Mouse (Mus musculus) hindbrain, embryonic 14.5 days (tissue): ENCODE measurements around the gene Abl2. TPM values are rescaled to one million over a fixed set of nuclear protein-coding genes. Genes with fewer than 3 reads are reported as not detected.

Experiments
- ATAC-seq: fragments of 200-750 bp; cut with Nextera tagmentation; 2 replicates; pipeline ENCODE4 v1.8.0; 2017; ENCODE audit warnings: moderate number of reproducible peaks, mild to moderate bottlenecking, moderate TSS enrichment, moderate library complexity; ENCODE audit not compliant: low FRiP score
- DNase-seq: peaks from one replicate; pipeline ENCODE4 v3.0.0-alpha.2; 2015; ENCODE audit warnings: low spot score
- H3K27ac ChIP-seq: fragments of 300-500 bp; sonication (generic); 2 replicates; pipeline ENCODE4 v1.5.1; 2014; ENCODE audit warnings: mild to moderate bottlenecking, moderate library complexity
- H3K27me3 ChIP-seq: fragments of 300-500 bp; sonication (generic); 2 replicates; pipeline ENCODE4 v1.6.1; 2014; ENCODE audit warnings: mild to moderate bottlenecking, low read length, mixed read lengths; ENCODE audit not compliant: control insufficient read depth, insufficient read depth
- H3K36me3 ChIP-seq: fragments of 300-500 bp; sonication (generic); replicated peaks from 2 replicates; pipeline ENCODE4 v1.6.1; 2014; ENCODE audit not compliant: control insufficient read depth, insufficient read depth
- H3K4me1 ChIP-seq: fragments of 300-500 bp; sonication (generic); replicated peaks from 2 replicates; pipeline ENCODE4 v1.6.1; 2014; ENCODE audit warnings: antibody characterized with exemption, low read length, mixed read lengths; ENCODE audit not compliant: control insufficient read depth, insufficient read depth
- H3K4me2 ChIP-seq: fragments of 300-500 bp; sonication (generic); replicated peaks from 2 replicates; pipeline ENCODE4 v1.6.1; 2014; ENCODE audit warnings: mild to moderate bottlenecking, moderate library complexity
- H3K4me3 ChIP-seq: fragments of 300-500 bp; sonication (generic); replicated peaks from 2 replicates; pipeline ENCODE4 v1.5.1; 2014; ENCODE audit warnings: mild to moderate bottlenecking, low read length
- H3K9ac ChIP-seq: fragments of 300-500 bp; sonication (generic); 2 replicates; pipeline ENCODE4 v1.6.1; 2014
- H3K9me3 ChIP-seq: fragments of 300-500 bp; sonication (generic); 2 replicates; pipeline ENCODE4 v1.6.1; 2016; ENCODE audit warnings: low read length; ENCODE audit not compliant: control insufficient read depth
- WGBS: fragments of 180-500 bp; shearing (Covaris S2); extraction: QIAGEN DNeasy Blood & Tissue Kit; methylation state at CpG from one replicate; pipeline ENCODE4 v1.1.7; 2014; 5-methylcytosine and 5-hydroxymethylcytosine counted together
- polyA plus RNA-seq: library from polyadenylated mRNA; unstranded; fragments of >200 nt; fragmentation: Nextera tagmentation; extraction: Ambion mirVana; gene quantifications from 2 replicates; pipeline ENCODE4 v1.2.1, GENCODE M21; 2014

Abl2 gene
- polyA plus RNA-seq, 1 experiment from 2014 or later, result 8.1 TPM

DNA sequence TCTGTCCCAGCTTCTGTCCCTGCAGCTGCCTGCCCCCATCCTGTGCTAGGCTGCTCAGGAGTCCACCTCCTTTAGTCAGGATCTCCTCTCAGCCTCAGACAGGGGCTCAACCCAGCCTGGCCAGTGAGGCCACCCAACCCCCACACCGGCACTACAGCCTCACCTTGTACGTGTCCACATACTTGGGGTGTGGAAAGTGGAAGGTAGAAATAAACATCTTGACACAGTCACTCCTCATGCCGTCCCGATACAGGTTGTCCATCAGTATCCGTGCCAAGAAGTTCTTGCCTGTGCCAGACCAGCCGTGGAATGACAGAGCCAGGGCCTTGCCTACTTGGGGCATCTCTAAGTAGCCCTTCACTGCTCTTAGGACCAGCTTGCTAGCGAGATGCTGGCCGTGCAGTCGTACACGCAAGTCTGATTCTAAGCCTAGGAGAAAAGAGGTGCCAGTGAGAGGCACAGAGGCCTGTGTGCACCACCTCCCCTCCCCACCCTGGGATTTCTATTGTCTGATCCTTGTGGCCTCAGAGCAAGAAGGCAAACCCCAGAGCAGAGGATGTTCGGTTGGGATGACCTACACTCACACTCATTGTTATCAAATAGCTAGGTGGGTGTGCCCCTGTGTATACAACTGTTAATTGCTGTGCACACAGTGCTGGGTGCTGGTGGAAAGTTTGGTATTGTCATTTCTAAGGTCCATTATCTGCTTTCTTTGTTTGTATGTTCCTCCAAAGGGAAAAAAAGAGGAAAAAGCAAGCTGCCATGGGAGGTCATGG, 110.8 kb downstream of the Abl2 start:
- H3K27me3 ChIP-seq, result peaks cover 4% of the 10 kb centered on the region; the same call in 1 of the 2 replicates
- H3K4me1 ChIP-seq, result peaks cover 11% of the 10 kb centered on the region; the same call in 1 of the 2 replicates
- H3K36me3 ChIP-seq, result no peaks in the 10 kb centered on the region
- H3K9ac ChIP-seq, result no peak overlapping the region
- 42% methylated on average over 11 of the region's 11 CpGs for WGBS
- H3K9me3 ChIP-seq, result no peaks in the 10 kb centered on the region
- ATAC-seq, result no peak
- DNase-seq, result no peak
- no peak overlapping the region for H3K27ac ChIP-seq
- no peak overlapping the region for H3K4me3 ChIP-seq
- H3K4me2 ChIP-seq, result no peak overlapping the region

DNA sequence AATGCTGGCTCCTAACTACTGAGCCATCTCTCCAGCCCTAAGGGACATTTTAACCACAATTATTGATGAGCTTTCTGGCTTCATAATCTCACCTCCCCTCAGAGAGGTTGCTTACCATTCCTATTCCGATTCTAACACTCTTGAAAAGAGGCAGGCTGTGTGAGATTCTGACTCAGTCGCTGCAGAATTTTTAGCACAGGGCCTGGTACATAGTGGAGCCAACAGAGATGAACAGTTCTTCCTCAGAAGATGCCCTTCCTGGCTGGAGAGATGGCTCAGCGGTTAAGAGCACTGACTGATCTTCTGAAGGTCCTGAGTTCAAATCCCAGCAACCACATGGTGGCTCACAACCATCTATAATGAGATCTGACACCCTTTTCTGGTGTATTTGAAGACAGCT, 113.3 kb downstream of the Abl2 start:
- DNase-seq (no peak), ATAC-seq (no peak)
- no peaks in the 10 kb centered on the region for H3K9me3 ChIP-seq
- H3K36me3 ChIP-seq, result no peaks in the 10 kb centered on the region
- no peak overlapping the region for H3K27ac ChIP-seq
- H3K4me2 ChIP-seq, result no peak overlapping the region
- H3K4me3 ChIP-seq, result no peak overlapping the region
- H3K4me1 ChIP-seq, result peaks cover 11% of the 10 kb centered on the region; the same call in 1 of the 2 replicates
- H3K27me3 ChIP-seq, result peaks cover 11% of the 10 kb centered on the region; the same call in 1 of the 2 replicates
- 93% methylated on average over 3 of the region's 3 CpGs for WGBS
- no peak overlapping the region for H3K9ac ChIP-seq

DNA sequence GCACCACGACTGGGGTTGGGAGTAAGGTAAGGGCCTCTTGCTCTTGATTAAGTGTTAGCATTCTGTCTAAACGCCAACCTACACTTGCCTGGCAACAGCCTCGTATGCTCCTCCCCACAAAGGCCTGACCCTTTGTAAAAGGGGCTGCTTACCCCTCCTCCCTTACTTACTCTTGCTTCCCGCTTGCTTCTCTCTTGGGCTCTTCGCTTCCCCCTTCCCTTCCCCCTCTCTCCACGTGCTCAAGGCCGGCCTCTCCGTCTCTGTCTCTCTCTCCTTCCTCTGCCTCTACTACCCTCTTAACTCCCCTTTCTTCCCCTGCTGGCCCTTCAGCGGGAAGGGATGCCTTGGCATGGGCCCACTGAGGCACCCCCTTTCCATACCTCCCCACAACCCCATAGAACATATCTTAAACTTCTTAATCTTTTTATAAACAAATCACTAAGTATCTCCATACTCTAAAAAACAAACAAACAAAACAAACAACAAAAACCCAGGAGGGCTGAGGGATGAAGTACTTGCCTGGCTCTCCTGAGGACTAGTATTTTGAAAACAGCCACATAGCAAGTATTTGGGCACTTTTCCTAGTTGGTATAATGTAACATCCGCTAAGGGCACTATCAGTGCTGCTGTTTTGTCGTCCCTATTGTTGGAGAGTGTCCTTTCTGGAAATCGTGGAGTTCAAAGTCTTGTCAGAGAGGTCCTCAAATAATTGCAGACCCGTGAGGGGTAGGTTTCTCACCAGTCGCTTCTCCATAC, 114.3 kb downstream of the Abl2 start:
- Histone ChIP-seq H3K4me3 (peak overlapping the region; percentile 38), H3K9ac (no peak overlapping the region), H3K27me3 (peaks cover 11% of the 10 kb centered on the region; the same call in 1 of the 2 replicates), H3K36me3 (no peaks in the 10 kb centered on the region), H3K27ac (no peak overlapping the region), H3K4me2 (peak overlapping the region; percentile 82), H3K4me1 (peaks cover 11% of the 10 kb centered on the region; the same call in 1 of the 2 replicates), H3K9me3 (no peaks in the 10 kb centered on the region)
- no peak for ATAC-seq
- WGBS, result 4% methylated on average over 14 of the region's 14 CpGs
- DNase-seq, result no peak

DNA sequence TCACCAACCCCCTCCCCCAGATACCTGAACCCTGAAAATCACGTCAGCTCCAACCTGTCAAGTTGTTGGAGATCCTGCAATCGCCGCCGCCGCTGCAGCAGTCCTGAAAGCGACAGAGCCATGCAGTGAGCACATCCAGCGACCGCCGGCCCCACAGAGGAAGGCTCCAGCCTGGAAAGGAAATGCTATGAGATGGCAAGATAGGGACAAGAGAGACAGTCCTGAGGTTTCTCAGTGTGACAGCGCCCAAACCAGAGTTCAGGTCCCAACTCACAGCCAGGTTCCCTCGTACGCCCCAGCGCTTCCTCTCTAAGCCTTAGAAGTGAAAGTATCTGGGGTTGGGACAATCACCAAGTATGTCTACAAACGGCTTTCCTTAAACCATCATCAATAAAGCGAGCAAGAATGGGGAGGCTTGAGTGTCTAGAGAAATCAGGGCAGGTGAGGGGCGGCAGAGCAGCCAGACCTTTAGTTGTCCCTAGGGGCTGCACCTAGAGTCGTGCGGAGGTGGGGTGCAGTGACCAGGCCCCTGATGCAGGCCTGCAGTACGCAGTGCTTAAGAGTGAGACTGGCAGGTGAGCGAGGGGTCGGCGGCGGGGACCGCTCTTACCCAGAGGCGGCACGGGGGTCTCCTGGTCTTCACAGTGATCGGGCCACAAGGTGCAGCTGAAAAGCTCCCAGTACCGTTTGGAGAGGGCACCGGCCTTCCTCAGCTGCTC, 115.0 kb downstream of the Abl2 start:
- DNase-seq, result peak; percentile 29
- peaks cover 11% of the 10 kb centered on the region; the same call in 1 of the 2 replicates for H3K4me1 ChIP-seq
- no peaks in the 10 kb centered on the region for H3K9me3 ChIP-seq
- no peak overlapping the region for H3K27ac ChIP-seq
- ATAC-seq, result 0 out of 2 replicates have a peak, but pooled peaks have one; percentile 29
- peak overlapping the region; percentile 82 for H3K4me2 ChIP-seq
- no peaks in the 10 kb centered on the region for H3K36me3 ChIP-seq
- peak overlapping the region; percentile 38 for H3K4me3 ChIP-seq
- peaks cover 11% of the 10 kb centered on the region; the same call in 1 of the 2 replicates for H3K27me3 ChIP-seq
- WGBS, result under 1% methylated on average over 29 of the region's 29 CpGs
- H3K9ac ChIP-seq, result peak overlapping the region; percentile 56

DNA sequence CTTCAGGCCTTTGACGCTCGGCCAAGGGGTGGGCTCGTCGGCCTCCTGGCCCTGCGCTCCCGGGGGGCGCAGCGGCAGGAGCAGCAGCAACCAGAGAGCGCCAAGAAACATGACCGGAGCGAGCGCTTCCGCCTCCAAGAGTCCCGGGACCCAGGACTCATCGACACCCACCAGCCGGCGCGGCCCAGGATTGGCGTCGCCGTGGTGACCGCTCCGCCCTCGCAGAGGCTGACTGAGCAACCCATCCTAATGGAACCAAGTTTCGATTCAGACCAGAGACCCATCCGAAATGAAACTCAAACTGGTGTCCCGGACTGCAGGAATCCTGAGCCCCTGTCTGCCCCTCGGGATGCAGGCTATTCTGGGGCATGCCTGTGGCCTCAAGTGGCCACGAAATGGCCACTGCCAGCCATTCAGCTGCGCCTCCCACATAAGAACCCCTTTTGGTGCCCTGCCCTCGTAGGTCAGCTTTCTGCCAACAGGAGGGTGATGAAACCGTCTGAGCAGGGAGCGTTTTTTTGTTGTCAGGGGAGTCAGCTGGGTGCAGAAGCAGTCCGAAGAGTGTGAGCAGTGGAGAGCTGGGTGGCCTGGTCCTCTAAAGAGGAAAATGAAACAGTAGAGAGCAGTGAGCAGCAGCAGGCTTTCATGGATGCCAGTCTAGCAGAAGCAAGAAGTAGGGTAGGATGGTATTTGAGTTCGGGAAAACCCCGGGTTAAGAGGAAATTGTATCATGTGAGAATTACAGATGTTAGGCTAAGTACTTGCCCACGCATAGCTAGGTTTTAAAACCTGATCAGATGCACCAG, 115.8 kb downstream of the Abl2 start, which contains the start of gene Tor3a:
Gene Tor3a, minus strand, starts transcription at position 162 of the 806 bp plus-strand sequence.
- peak within 1 kb of the TSS; percentile 38 for H3K4me3 ChIP-seq
- H3K9me3 ChIP-seq, result no peaks in the 10 kb centered on the region
- H3K27me3 ChIP-seq, result peaks cover 11% of the 10 kb centered on the region; the same call in 1 of the 2 replicates
- no peak within 1 kb of the TSS for H3K27ac ChIP-seq
- H3K4me2 ChIP-seq, result peak within 1 kb of the TSS; percentile 82
- ATAC-seq (peak; percentile 36; the same call in 1 of the 2 replicates), DNase-seq (peak; percentile 40)
- peak within 1 kb of the TSS; percentile 56 for H3K9ac ChIP-seq
- H3K4me1 ChIP-seq, result peaks cover 11% of the 10 kb centered on the region; the same call in 1 of the 2 replicates
- WGBS, result 7% methylated on average over 37 of the region's 37 CpGs
- 0 out of 2 replicates have a peak, but pooled peaks cover 1% of the 10 kb centered on the region for H3K36me3 ChIP-seq

DNA sequence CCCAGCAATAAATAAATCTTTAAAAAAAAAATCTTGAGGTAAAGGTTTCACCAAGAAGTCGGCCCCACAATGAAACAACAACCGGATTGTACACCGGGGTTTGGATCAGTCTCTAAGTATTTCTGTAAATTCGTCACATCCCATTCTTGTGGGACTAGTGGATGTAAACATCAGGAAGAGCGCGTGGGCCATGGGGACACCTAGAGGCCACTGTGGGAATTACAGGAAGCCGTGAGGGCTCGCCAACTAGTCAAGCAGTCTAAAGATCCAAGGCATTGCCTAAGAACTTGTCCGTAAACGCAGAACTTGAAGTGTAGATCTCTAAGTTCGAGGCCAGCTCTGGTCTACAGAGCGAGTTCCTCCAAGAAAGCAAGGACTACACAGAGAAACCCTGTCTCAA, 117.6 kb downstream of the Abl2 start:
- peaks cover 11% of the 10 kb centered on the region; the same call in 1 of the 2 replicates for H3K4me1 ChIP-seq
- peaks cover 11% of the 10 kb centered on the region; the same call in 1 of the 2 replicates for H3K27me3 ChIP-seq
- DNase-seq (peak; percentile 73), ATAC-seq (no peak)
- H3K9ac ChIP-seq, result no peak overlapping the region
- H3K36me3 ChIP-seq, result peaks cover 19% of the 10 kb centered on the region
- no peaks in the 10 kb centered on the region for H3K9me3 ChIP-seq
- H3K27ac ChIP-seq, result no peak overlapping the region
- H3K4me3 ChIP-seq, result no peak overlapping the region
- WGBS, result 38% methylated on average over 12 of the region's 12 CpGs
- H3K4me2 ChIP-seq, result no peak overlapping the region

DNA sequence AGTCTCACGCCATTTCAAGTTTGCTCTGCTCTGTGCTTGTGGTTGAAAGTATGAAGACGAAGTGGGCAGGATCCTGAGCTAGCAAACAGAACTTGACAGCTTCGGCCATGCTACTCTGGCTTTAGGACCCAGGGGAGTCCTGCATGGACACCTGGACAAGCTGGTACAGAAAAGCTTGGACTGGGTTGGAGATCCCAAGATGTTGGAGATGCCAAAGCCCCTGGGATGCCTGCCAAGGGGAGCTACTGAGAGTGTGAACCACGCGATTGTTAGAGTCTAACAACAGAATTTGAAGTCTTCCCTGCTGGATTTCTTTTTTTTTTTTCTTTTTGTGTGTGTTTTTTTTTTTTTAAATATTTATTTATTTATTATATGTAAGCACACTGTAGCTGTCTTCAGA, 118.0 kb downstream of the Abl2 start:
- Histone ChIP-seq H3K4me2 (no peak overlapping the region), H3K4me3 (no peak overlapping the region), H3K9me3 (no peaks in the 10 kb centered on the region), H3K4me1 (peaks cover 11% of the 10 kb centered on the region; the same call in 1 of the 2 replicates), H3K27ac (no peak overlapping the region), H3K27me3 (peaks cover 11% of the 10 kb centered on the region; the same call in 1 of the 2 replicates), H3K36me3 (peaks cover 23% of the 10 kb centered on the region), H3K9ac (no peak overlapping the region)
- ATAC-seq (no peak), DNase-seq (no peak)
- 79% methylated on average over 5 of the region's 5 CpGs for WGBS

DNA sequence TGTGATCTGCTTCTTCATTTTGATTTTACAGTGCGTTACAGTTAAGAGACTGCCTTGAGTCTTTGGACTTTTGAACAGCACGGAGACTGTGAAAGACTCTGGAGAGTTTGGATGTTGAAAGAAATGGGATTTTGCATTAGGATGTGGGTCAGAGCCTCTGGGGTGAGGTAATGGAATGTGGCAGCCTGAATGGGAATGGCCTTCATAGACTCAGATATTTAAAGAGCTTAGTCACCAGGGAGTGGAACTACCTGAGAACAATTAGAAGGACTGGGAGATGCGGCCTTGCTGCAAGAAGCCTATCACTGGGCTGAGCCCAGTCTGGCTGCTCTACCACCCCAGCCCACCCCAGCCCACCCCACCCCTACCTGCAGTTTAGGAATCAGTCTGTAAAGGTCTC, 118.6 kb downstream of the Abl2 start:
- peaks cover 11% of the 10 kb centered on the region; the same call in 1 of the 2 replicates for H3K27me3 ChIP-seq
- ATAC-seq (no peak), DNase-seq (no peak)
- no peak overlapping the region for H3K27ac ChIP-seq
- H3K4me2 ChIP-seq, result no peak overlapping the region
- H3K9ac ChIP-seq, result no peak overlapping the region
- H3K4me3 ChIP-seq, result no peak overlapping the region
- no peaks in the 10 kb centered on the region for H3K9me3 ChIP-seq
- peaks cover 11% of the 10 kb centered on the region; the same call in 1 of the 2 replicates for H3K4me1 ChIP-seq
- H3K36me3 ChIP-seq, result peaks cover 28% of the 10 kb centered on the region
- 77% methylated on average over 3 of the region's 3 CpGs for WGBS
